8 mouse cellular contexts compared by ENCODE assay signal in genomic region chr5:4962063-4962610, GRCm38 (mm10).
DNase-seq lines count a peak whose midpoint lies in the region; ATAC-seq and TF ChIP-seq lines count a peak whose summit lies in the region.

No protein-coding gene starts in this region.

- intact Hi-C loops in left cerebral cortex, postnatal 36 days (cut with DNase I), result loop anchor here (1.0 to 10.0 kb wide), 3 partner anchors 304 to 520 kb away; no protein-coding TSS in a partner anchor

- H3K4me2 ChIP-seq in intestine, postnatal 0 days (replicated peaks; ENCODE audit: low read depth), result no peak overlapping the region

- H3K27me3 ChIP-seq in intestine, postnatal 0 days (replicated peaks; ENCODE audit: control insufficient read depth, insufficient read depth, low read length), result no peaks in the 10 kb centered on the region
- H3K27me3 ChIP-seq in midbrain, embryonic 10.5 days (ENCODE audit: low read depth, poor library complexity, severe bottlenecking), result no peaks in the 10 kb centered on the region

- H3K36me3 ChIP-seq in intestine, postnatal 0 days (ENCODE audit: control insufficient read depth, insufficient read depth), result no peaks in the 10 kb centered on the region
- no peaks in the 10 kb centered on the region for H3K36me3 ChIP-seq in midbrain, embryonic 10.5 days

- H3K27ac ChIP-seq in intestine, postnatal 0 days (ENCODE audit: low read depth, low read length), result no peak overlapping the region
- no peak overlapping the region for H3K27ac ChIP-seq in midbrain, embryonic 10.5 days (replicated peaks)

- DNase-seq in 3134 (ENCODE audit: extremely low read depth, insufficient read length, low spot score), result peak; percentile 23
- DNase-seq in adrenal gland, adult 18-20 months (ENCODE audit: low spot score in 2 of 2), result peak; percentile 23 to 26
- DNase-seq in embryo, embryonic 10.5 days (ENCODE audit: low spot score), result peak; percentile 91
- peak; percentile 40 to 52 for DNase-seq in left cerebral cortex, postnatal 36 days (ENCODE audit: low spot score in 2 of 2)
- peak; percentile 64 for DNase-seq in midbrain, embryonic 10.5 days (ENCODE audit: low spot score)
- peak; percentile 29 to 37 for DNase-seq in right cerebral cortex, postnatal 36 days (ENCODE audit: low spot score in 2 of 2)

- H3K9ac ChIP-seq in intestine, postnatal 0 days (ENCODE audit: low read depth, low read length), result no peak overlapping the region

- no peak overlapping the region for H3K4me3 ChIP-seq in intestine, postnatal 0 days (ENCODE audit: low read depth, low read length)
- no peak overlapping the region for H3K4me3 ChIP-seq in midbrain, embryonic 10.5 days

- ATAC-seq in granulocyte monocyte progenitor cell, adult 5-6 weeks (replicated peaks; ENCODE audit: poor library complexity, severe bottlenecking), result peak; percentile 96
- peak; percentile 60; the same call in 1 of the 2 replicates for ATAC-seq in intestine, postnatal 0 days

- WGBS in intestine, postnatal 0 days, result 51% methylated on average over 15 of the region's 15 CpGs
- WGBS in midbrain, embryonic 10.5 days, result 54% methylated on average over 15 of the region's 15 CpGs

- TF ChIP-seq CTCF in intestine, postnatal 0 days (IDR thresholded peaks at IDR 0.05; ENCODE audit: low read depth), result peak; percentile 98

- no peaks in the 10 kb centered on the region for H3K4me1 ChIP-seq in intestine, postnatal 0 days (replicated peaks; ENCODE audit: control insufficient read depth, insufficient read depth, low read length)
- peaks cover 21% of the 10 kb centered on the region for H3K4me1 ChIP-seq in midbrain, embryonic 10.5 days

- no peaks in the 10 kb centered on the region for H3K9me3 ChIP-seq in intestine, postnatal 0 days (ENCODE audit: control insufficient read depth)
- no peaks in the 10 kb centered on the region for H3K9me3 ChIP-seq in midbrain, embryonic 10.5 days (replicated peaks)

Comparison
In these comparisons a context has a peak if more than half of its experiments do, and no peak if none do; other contexts are left out.
1. DNase-seq: peak in every context shown above with its lines; median percentile 91 in embryo, embryonic 10.5 days; 64 in midbrain, embryonic 10.5 days; 46 in left cerebral cortex, postnatal 36 days; 33 in right cerebral cortex, postnatal 36 days; 24 in adrenal gland, adult 18-20 months; 23 in 3134.